Mouse (Mus musculus) heart, embryonic 11.5 days (tissue): ENCODE measurements around the gene Cdk17. TPM values are rescaled to one million over a fixed set of nuclear protein-coding genes. Genes with fewer than 3 reads are reported as not detected.

ENCODE experiments used
- ATAC-seq: fragments of 200-750 bp; cut with Nextera tagmentation; replicated peaks from 2 replicates; pipeline ENCODE4 v1.8.0; 2017; ENCODE audit warnings: moderate library complexity; ENCODE audit not compliant: insufficient number of reproducible peaks, low FRiP score, low TSS enrichment
- H3K27ac ChIP-seq: fragments of 300-500 bp; sonication (generic); 2 replicates; pipeline ENCODE4 v1.5.1; 2014; ENCODE audit warnings: mild to moderate bottlenecking, low read depth, low read length
- H3K27me3 ChIP-seq: fragments of 300-500 bp; sonication (generic); 2 replicates; pipeline ENCODE4 v1.6.1; 2014; ENCODE audit warnings: mild to moderate bottlenecking, low read length, mixed read lengths; ENCODE audit not compliant: control insufficient read depth, insufficient read depth
- H3K36me3 ChIP-seq: fragments of 300-500 bp; sonication (generic); 2 replicates; pipeline ENCODE4 v1.6.1; 2014; ENCODE audit warnings: mild to moderate bottlenecking, low read length, moderate library complexity, mixed read lengths; ENCODE audit not compliant: control insufficient read depth, insufficient read depth
- H3K4me1 ChIP-seq: fragments of 300-500 bp; sonication (generic); 2 replicates; pipeline ENCODE4 v1.6.1; 2014; ENCODE audit warnings: low read length; ENCODE audit not compliant: control insufficient read depth, insufficient read depth
- H3K4me2 ChIP-seq: fragments of 300-500 bp; sonication (generic); 2 replicates; pipeline ENCODE4 v1.6.1; 2014; ENCODE audit warnings: mild to moderate bottlenecking, moderate library complexity
- H3K4me3 ChIP-seq: fragments of 300-500 bp; sonication (generic); 2 replicates; pipeline ENCODE4 v1.5.1; 2014; ENCODE audit warnings: low read depth, low read length
- H3K9ac ChIP-seq: fragments of 300-500 bp; sonication (generic); 2 replicates; pipeline ENCODE4 v1.6.1; 2014; ENCODE audit warnings: mild to moderate bottlenecking, low read depth, low read length, moderate library complexity
- H3K9me3 ChIP-seq: fragments of 300-500 bp; sonication (generic); replicated peaks from 2 replicates; pipeline ENCODE4 v1.6.1; 2016; ENCODE audit warnings: low read length; ENCODE audit not compliant: control insufficient read depth
- WGBS: fragments of 180-500 bp; shearing (Covaris S2); extraction: QIAGEN DNeasy Blood & Tissue Kit; methylation state at CpG from one replicate; pipeline ENCODE4 v1.1.7; 2014; ENCODE audit not compliant: insufficient replicate concordance; 5-methylcytosine and 5-hydroxymethylcytosine counted together
- polyA plus RNA-seq: library from polyadenylated mRNA; unstranded; fragments of >200 nt; fragmentation: Nextera tagmentation; extraction: Ambion mirVana; gene quantifications from 2 replicates; pipeline ENCODE4 v1.2.1, GENCODE M21; 2014

Cdk17 gene
- polyA plus RNA-seq, 1 experiment from 2014 or later: 21.0 TPM

DNA sequence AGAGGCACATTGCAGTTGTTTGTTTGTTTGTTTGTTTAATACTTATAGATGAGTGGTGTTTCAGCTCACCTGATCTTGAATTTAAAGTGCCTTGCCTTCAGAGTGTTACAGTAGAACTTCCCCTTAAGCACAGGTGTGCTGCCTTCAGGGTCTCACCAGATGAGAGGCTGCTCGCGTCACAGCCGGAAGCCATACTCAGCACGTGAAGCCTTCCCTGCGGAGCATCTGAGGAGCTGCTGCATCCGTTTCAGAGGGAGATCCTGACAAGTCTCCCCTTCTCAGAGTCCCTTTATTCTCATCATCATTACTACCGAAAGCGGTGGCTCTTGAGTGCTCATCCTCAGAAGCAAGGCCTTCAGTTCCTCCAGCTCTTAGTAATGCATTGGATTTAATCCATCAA lies 87.7 kb downstream of the Cdk17 start:
- Histone ChIP-seq H3K9ac (no peak overlapping the region), H3K27me3 (no peaks in the 10 kb centered on the region), H3K4me3 (no peak overlapping the region), H3K4me1 (peaks cover 17% of the 10 kb centered on the region), H3K27ac (no peak overlapping the region), H3K9me3 (no peaks in the 10 kb centered on the region), H3K36me3 (peaks cover 5% of the 10 kb centered on the region; the same call in 1 of the 2 replicates), H3K4me2 (no peak overlapping the region)
- WGBS: 80% methylated on average over 8 of the region's 8 CpGs
- ATAC-seq: no peak

GRCm38 (mm10) chr10:93249901-93250300 lies 89.2 kb downstream of the Cdk17 start:
- Histone ChIP-seq H3K27ac (no peak overlapping the region), H3K36me3 (peaks cover 5% of the 10 kb centered on the region; the same call in 1 of the 2 replicates), H3K4me2 (no peak overlapping the region), H3K9me3 (no peaks in the 10 kb centered on the region), H3K4me1 (peaks cover 17% of the 10 kb centered on the region), H3K27me3 (no peaks in the 10 kb centered on the region), H3K4me3 (no peak overlapping the region), H3K9ac (no peak overlapping the region)
- WGBS: 77% methylated on average over 7 of the region's 7 CpGs
- ATAC-seq: no peak

DNA sequence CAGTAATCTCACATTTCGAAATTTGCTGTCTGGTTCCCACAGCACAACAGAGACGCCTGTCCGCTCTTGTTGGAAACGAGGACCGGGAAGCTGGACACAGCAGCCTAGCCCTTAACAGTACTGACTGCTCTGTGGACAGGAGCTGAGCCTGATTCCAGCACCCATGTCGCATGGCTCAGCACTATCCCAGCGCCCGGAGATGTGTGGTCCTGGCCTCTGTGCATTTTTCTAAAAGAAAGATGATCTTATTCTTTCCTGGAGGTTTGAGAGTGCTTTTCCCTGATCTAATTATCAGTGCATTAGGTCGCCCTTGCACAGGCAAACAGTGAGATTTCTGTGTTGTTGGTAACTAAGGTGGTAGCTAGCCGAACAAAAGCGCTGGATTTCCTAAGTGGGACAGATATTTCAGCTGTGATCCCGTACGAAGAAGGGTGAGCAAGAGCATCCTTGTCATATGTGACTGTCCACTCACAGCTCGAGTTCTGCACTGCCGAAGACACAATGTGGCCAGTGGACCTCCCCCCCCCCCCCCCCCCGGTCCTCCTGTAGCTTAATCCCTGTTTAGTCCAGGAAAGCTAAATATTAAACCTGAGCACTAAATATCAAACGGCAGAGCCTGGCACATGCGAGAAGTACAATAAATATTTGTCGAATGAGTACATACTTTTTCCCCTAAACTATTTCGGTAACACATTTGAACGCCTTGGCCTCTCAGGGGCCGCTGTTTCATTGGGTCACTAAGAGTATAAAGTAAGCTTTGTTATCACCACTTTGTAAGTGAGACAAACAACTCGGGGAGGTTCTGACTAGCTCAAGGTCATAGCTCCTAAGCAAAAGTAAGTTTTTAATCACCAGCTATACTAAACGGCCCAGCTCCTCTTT lies 90.0 kb downstream of the Cdk17 start:
- H3K36me3 ChIP-seq: peaks cover 5% of the 10 kb centered on the region; the same call in 1 of the 2 replicates

DNA sequence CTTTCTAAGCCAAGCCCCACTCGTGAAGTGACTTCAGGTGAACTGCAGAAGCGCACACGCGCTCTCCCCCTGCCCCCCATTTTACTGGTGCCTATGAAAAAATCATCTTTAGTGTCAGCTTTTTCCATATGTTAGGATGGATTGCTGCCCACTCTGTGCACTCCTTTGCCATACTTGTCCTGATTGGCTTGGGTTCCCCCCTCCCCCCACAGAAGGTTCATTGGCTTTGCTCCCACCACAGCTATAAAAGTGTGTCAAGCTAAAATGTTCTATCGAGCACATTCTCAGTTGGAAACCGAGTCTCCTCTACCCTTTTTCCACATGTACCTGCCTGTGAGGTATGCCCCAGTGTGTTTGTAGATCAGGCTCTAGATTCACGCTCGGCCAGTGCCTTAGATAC lies 90.8 kb downstream of the Cdk17 start:
- peak overlapping the region; percentile 43; the same call in 1 of the 2 replicates for H3K27ac ChIP-seq
- H3K4me3 ChIP-seq: no peak overlapping the region
- H3K9ac ChIP-seq: no peak overlapping the region
- no peaks in the 10 kb centered on the region for H3K27me3 ChIP-seq
- H3K36me3 ChIP-seq: peaks cover 2% of the 10 kb centered on the region; the same call in 1 of the 2 replicates
- no peak overlapping the region for H3K4me2 ChIP-seq
- ATAC-seq: no peak
- peaks cover 20% of the 10 kb centered on the region for H3K4me1 ChIP-seq
- WGBS: 85% methylated on average over 8 of the region's 8 CpGs
- H3K9me3 ChIP-seq: no peaks in the 10 kb centered on the region

More for the DNA sequence above, 90.0 kb downstream of the Cdk17 start:
- H3K4me3 ChIP-seq: no peak overlapping the region
- no peaks in the 10 kb centered on the region for H3K27me3 ChIP-seq
- peaks cover 20% of the 10 kb centered on the region for H3K4me1 ChIP-seq
- ATAC-seq: no peak
- H3K9ac ChIP-seq: 0 out of 2 replicates have a peak overlapping the region, but pooled peaks have one; percentile 18
- peak overlapping the region; percentile 43 for H3K27ac ChIP-seq
- H3K4me2 ChIP-seq: no peak overlapping the region
- WGBS: 64% methylated on average over 24 of the region's 24 CpGs
- no peaks in the 10 kb centered on the region for H3K9me3 ChIP-seq

DNA sequence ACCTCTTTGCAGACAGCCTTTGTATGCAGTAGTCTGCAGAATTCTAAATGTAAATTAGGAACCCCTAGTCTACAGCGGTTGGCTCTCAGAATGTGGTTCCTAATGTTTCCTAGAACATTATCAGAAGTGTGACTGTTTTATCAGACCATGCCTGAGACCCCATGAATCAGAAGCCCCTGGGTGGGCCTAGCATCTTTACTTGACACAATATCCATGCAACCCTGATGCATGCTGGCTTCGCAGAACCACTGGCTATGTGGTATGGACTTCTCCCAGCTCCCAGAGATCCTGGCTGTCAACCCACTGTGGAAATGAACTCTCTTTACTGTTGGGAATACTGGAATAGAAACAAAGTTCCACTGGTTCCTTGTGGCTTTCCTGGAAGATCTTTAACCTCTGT lies 92.0 kb downstream of the Cdk17 start:
- WGBS: 88% methylated on average over 2 of the region's 2 CpGs
- no peak overlapping the region for H3K4me3 ChIP-seq
- H3K4me2 ChIP-seq: no peak overlapping the region
- ATAC-seq: no peak
- H3K9ac ChIP-seq: no peak overlapping the region
- peaks cover 17% of the 10 kb centered on the region for H3K4me1 ChIP-seq
- H3K27me3 ChIP-seq: no peaks in the 10 kb centered on the region
- peaks cover 2% of the 10 kb centered on the region; the same call in 1 of the 2 replicates for H3K36me3 ChIP-seq
- H3K9me3 ChIP-seq: no peaks in the 10 kb centered on the region
- H3K27ac ChIP-seq: no peak overlapping the region

DNA sequence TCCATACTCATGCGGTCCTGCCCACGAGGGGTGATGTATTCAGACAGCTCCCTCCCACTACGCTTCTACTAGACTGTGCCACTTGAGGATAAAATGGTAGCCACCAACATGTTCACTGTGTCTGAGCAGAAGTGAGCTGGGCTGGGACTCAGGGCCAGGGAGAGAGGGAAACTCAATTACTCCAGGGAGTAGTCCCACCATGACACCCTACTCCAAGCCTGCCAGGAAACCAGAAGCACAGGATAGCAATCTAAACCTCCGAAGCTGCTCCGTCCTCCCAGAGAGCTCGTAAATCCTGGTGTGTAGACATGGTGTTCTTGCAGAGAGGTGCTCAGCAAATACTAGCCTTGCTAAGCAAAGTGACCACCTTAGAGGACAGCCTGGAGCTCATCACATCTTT lies 92.5 kb downstream of the Cdk17 start:
- H3K4me2 ChIP-seq: no peak overlapping the region
- WGBS: 86% methylated on average over 6 of the region's 6 CpGs
- H3K9me3 ChIP-seq: no peaks in the 10 kb centered on the region
- H3K27me3 ChIP-seq: no peaks in the 10 kb centered on the region
- no peak overlapping the region for H3K27ac ChIP-seq
- ATAC-seq: no peak
- H3K36me3 ChIP-seq: peaks cover 2% of the 10 kb centered on the region; the same call in 1 of the 2 replicates
- H3K4me1 ChIP-seq: peaks cover 14% of the 10 kb centered on the region
- H3K9ac ChIP-seq: no peak overlapping the region
- no peak overlapping the region for H3K4me3 ChIP-seq

DNA sequence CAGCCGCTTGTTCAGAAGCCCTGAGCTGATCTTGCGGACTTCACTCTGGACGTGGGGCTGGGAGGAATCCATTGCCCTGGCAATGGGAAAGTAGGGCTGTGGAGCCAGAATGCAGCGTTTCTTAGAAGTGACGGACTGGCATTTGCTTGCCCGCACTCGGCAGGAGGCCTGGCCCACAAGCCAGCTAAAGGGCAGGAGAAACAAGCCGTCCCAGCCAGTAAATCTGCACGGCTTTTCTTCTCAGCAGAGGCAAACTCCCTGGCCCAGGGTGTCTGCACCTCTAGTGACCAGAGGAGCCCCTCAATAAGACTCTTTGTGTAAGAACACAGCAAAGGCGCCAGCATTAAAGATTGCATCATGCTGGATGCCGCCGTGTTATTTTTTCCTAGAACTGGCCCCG lies 94.6 kb downstream of the Cdk17 start:
- Histone ChIP-seq H3K27ac (peak overlapping the region; percentile 66), H3K4me1 (peaks cover 13% of the 10 kb centered on the region), H3K9me3 (no peaks in the 10 kb centered on the region), H3K36me3 (peaks cover 3% of the 10 kb centered on the region; the same call in 1 of the 2 replicates), H3K4me3 (no peak overlapping the region), H3K9ac (no peak overlapping the region), H3K27me3 (no peaks in the 10 kb centered on the region), H3K4me2 (no peak overlapping the region)
- no peak for ATAC-seq
- 50% methylated on average over 13 of the region's 13 CpGs for WGBS

DNA sequence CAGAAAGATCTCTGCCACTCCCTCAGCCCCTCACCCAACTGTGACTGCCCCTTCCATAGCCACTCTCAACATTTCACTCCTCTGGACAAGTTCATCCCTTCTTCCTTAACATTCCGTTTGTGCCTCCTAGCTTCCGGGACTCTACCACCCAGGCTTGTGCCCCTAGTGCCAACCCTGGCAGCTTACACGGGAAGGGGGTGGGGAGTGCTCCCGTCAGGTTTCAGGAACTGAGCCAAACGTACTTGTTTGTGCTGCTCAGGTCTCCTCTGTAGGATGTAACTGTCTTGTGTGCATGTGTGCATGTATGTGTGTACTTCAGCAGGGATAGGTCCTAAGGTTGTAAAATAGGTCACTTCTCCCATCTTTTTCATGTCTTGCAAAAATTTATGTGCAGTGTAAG lies 99.2 kb downstream of the Cdk17 start:
- no peak overlapping the region for H3K4me2 ChIP-seq

More for the DNA sequence above, 99.2 kb downstream of the Cdk17 start:
- Histone ChIP-seq H3K4me1 (peaks cover 39% of the 10 kb centered on the region), H3K9me3 (no peaks in the 10 kb centered on the region), H3K4me3 (no peak overlapping the region), H3K9ac (no peak overlapping the region), H3K36me3 (peaks cover 2% of the 10 kb centered on the region; the same call in 1 of the 2 replicates), H3K27me3 (no peaks in the 10 kb centered on the region), H3K27ac (no peak overlapping the region)
- 82% methylated on average over 5 of the region's 5 CpGs for WGBS
- no peak for ATAC-seq
